Mouse (Mus musculus): Measurements from ENCODE around the gene Nkrf. TPM values are rescaled to one million over a fixed set of nuclear protein-coding genes. Genes with fewer than 3 reads are reported as not detected.

Gene Nkrf
- polyA plus RNA-seq (2012; rRNA removed) (3.4 and 4.5 TPM in 2 replicates), polyA plus RNA-seq (2014; fragmentation: Nextera tagmentation; extraction: Ambion mirVana) (1.7 and 2.1 TPM in 2 replicates)

DNA sequence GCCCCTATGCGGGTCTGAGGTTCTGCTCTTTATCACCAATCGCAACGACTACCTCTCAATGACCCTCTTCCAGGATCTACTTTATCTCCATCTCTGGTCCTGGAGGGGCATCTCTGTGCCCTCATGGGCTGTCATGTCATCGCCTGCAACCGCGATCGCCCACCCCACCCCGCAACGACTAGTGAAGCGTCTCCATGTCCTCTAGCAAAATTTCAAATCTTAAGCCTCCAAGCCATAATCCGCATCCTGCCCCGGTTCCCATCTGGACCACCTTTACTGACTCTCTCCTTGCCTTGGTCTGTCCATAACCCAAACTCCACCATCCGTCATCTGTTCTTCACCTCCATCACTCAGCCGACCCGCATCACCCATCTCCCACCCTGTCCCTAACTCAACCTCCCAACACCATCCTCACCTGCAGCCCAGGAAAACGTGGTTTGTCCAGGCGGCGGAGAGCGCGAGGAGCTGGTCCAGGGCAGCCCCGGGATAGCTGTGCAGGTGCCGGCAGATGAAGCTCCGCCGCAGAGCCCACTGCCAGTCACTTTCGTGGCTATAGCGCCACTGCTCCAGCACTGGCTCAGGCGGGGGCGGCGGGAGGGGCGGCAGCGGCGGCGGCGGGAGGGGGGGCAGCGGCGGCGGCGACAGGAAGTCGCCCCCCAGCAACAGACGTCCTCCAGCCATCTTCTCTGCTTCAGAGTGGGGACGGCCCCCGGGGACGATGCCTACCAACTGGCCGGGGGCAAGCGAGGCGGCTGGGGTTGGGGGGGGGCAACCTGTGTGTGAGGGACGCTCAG lies at the start of gene Nkrf:
TSS of gene Nkrf (minus strand) at position 579 of the 794 bp plus-strand sequence.
- no peaks in the 10 kb centered on the region for H3K27me3 ChIP-seq (ENCODE audit: control insufficient read depth, insufficient read depth, low read length)
- no peak for DNase-seq (ENCODE audit: low spot score)
- no peaks in the 10 kb centered on the region for H3K9me3 ChIP-seq (ENCODE audit: control insufficient read depth, low read length)
- ATAC-seq (ENCODE audit: low FRiP score, low read depth), result peak; percentile 42
- peak within 1 kb of the TSS; percentile 62 for H3K4me2 ChIP-seq (replicated peaks; ENCODE audit: low read depth, low read length, severe bottlenecking)
- H3K4me3 ChIP-seq (replicated peaks; ENCODE audit: low read length), result peak within 1 kb of the TSS; percentile 49
- H3K4me1 ChIP-seq (ENCODE audit: control insufficient read depth, insufficient read depth, low read length), result no peaks in the 10 kb centered on the region
- 0 out of 2 replicates have a peak within 1 kb of the TSS, but pooled peaks have one; percentile 13 for H3K27ac ChIP-seq (replicated peaks; ENCODE audit: low read depth, low read length)
- 19% methylated on average over 32 of the region's 47 CpGs for WGBS
- peak within 1 kb of the TSS; percentile 65 for H3K9ac ChIP-seq (ENCODE audit: low read depth, low read length, severe bottlenecking)
- no peaks in the 10 kb centered on the region for H3K36me3 ChIP-seq (ENCODE audit: control insufficient read depth, insufficient read depth, low read length)
- TF ChIP-seq POLR2A (IDR thresholded peaks at IDR 0.05; ENCODE audit: borderline replicate concordance, extremely low read depth, insufficient read depth, insufficient read length), result no peak

DNA sequence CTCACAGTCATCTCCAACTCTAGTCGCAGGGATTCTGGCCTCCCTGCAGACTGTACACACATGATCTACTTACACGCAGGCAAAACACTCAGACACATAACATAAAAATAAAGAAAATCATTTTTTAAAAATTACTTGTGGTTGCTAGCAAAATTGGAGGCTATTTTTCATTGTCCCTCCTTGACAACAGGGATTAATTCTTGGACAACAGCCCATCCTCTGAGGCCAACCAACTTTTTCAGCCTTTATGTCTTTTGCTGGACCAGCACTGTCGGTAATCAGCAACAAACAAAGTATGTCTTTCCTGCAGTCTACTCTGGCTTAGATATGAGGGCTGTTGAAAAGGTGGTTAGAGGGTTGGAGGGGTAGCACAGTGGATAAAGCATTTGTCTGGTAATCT lies 38.4 kb upstream of the Nkrf start:
- Histone ChIP-seq H3K4me2 (replicated peaks; ENCODE audit: low read depth, low read length, severe bottlenecking) (no peak overlapping the region), H3K4me1 (ENCODE audit: control insufficient read depth, insufficient read depth, low read length) (no peaks in the 10 kb centered on the region), H3K27me3 (ENCODE audit: control insufficient read depth, insufficient read depth, low read length) (no peaks in the 10 kb centered on the region), H3K27ac (replicated peaks; ENCODE audit: low read depth, low read length) (no peak overlapping the region), H3K4me3 (replicated peaks; ENCODE audit: low read length) (no peak overlapping the region), H3K36me3 (ENCODE audit: control insufficient read depth, insufficient read depth, low read length) (peaks cover 11% of the 10 kb centered on the region; the same call in 1 of the 2 replicates), H3K9ac (ENCODE audit: low read depth, low read length, severe bottlenecking) (no peak overlapping the region), H3K9me3 (ENCODE audit: control insufficient read depth, low read length) (no peaks in the 10 kb centered on the region)
- 84% methylated on average over 3 of the region's 3 CpGs for WGBS
- DNase-seq (ENCODE audit: low spot score) (no peak), ATAC-seq (ENCODE audit: low FRiP score, low read depth) (no peak)
- TF ChIP-seq POLR2A (IDR thresholded peaks at IDR 0.05; ENCODE audit: borderline replicate concordance, extremely low read depth, insufficient read depth, insufficient read length), result no peak

DNA sequence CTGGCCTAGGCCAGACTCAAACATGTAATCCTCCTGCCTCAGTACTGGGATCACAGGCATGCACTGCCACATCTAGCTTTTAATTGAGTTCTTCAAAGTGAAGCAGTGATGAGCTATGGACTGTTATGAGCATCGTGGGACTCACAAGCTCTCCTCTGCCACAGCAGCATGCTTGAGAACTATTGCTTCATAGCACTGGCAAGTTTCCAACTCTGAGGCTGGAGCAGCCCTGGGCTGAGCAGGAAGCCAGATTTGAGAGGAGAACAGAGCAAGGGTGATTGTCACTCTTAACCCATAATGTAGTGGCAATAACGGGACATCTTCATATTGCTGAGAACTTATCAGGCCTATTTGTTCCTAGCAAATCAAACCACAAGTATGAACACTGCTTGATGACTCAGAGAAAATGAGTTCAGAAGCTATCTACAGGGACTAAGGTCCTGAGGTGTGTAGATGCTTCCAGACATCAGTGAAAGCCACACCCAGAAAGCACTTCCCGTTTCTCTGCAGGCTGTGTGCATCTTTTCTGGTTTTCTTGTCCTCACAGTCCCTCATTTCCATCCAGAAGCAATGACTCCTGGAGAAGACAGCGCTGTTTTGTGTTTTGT lies 37.2 kb upstream of the Nkrf start:
- no peaks in the 10 kb centered on the region for H3K27me3 ChIP-seq (ENCODE audit: control insufficient read depth, insufficient read depth, low read length)
- 77% methylated on average over 4 of the region's 4 CpGs for WGBS
- ATAC-seq (ENCODE audit: low FRiP score, low read depth) (peak; percentile 44), DNase-seq (ENCODE audit: low spot score) (peak; percentile 62)
- H3K9ac ChIP-seq (ENCODE audit: low read depth, low read length, severe bottlenecking), result no peak overlapping the region
- no peak overlapping the region for H3K4me3 ChIP-seq (replicated peaks; ENCODE audit: low read length)
- H3K36me3 ChIP-seq (ENCODE audit: control insufficient read depth, insufficient read depth, low read length), result peaks cover 11% of the 10 kb centered on the region; the same call in 1 of the 2 replicates
- H3K4me2 ChIP-seq (replicated peaks; ENCODE audit: low read depth, low read length, severe bottlenecking), result no peak overlapping the region
- TF ChIP-seq POLR2A (IDR thresholded peaks at IDR 0.05; ENCODE audit: borderline replicate concordance, extremely low read depth, insufficient read depth, insufficient read length), result no peak
- H3K4me1 ChIP-seq (ENCODE audit: control insufficient read depth, insufficient read depth, low read length), result no peaks in the 10 kb centered on the region
- H3K27ac ChIP-seq (replicated peaks; ENCODE audit: low read depth, low read length), result no peak overlapping the region
- no peaks in the 10 kb centered on the region for H3K9me3 ChIP-seq (ENCODE audit: control insufficient read depth, low read length)

- Histone ChIP-seq H3K4me1 (ENCODE audit: control insufficient read depth, insufficient read depth, low read length) (no peaks in the 10 kb centered on the region), H3K9me3 (ENCODE audit: control insufficient read depth, low read length) (no peaks in the 10 kb centered on the region), H3K4me3 (replicated peaks; ENCODE audit: low read length) (no peak overlapping the region), H3K36me3 (ENCODE audit: control insufficient read depth, insufficient read depth, low read length) (peaks cover 9% of the 10 kb centered on the region), H3K27ac (replicated peaks; ENCODE audit: low read depth, low read length) (no peak overlapping the region), H3K27me3 (ENCODE audit: control insufficient read depth, insufficient read depth, low read length) (no peaks in the 10 kb centered on the region), H3K4me2 (replicated peaks; ENCODE audit: low read depth, low read length, severe bottlenecking) (no peak overlapping the region), H3K9ac (ENCODE audit: low read depth, low read length, severe bottlenecking) (no peak overlapping the region)
- no peak for ATAC-seq (ENCODE audit: low FRiP score, low read depth)
- WGBS, result 55% methylated on average over 7 of the region's 7 CpGs
- no peak for TF ChIP-seq POLR2A (IDR thresholded peaks at IDR 0.05; ENCODE audit: borderline replicate concordance, extremely low read depth, insufficient read depth, insufficient read length)
- no peak for DNase-seq (ENCODE audit: low spot score)
Observed at GRCm38 (mm10) chrX:36935326-36935966, 32.7 kb upstream of the Nkrf start.

GRCm38 (mm10) chrX:36930574-36930973 lies 27.9 kb upstream of the Nkrf start:
- ATAC-seq (ENCODE audit: low FRiP score, low read depth), result no peak
- no peak for DNase-seq (ENCODE audit: low spot score)
- Histone ChIP-seq H3K9me3 (ENCODE audit: control insufficient read depth, low read length) (no peaks in the 10 kb centered on the region), H3K4me3 (replicated peaks; ENCODE audit: low read length) (no peak overlapping the region), H3K36me3 (ENCODE audit: control insufficient read depth, insufficient read depth, low read length) (peaks cover 17% of the 10 kb centered on the region), H3K4me2 (replicated peaks; ENCODE audit: low read depth, low read length, severe bottlenecking) (no peak overlapping the region), H3K27ac (replicated peaks; ENCODE audit: low read depth, low read length) (no peak overlapping the region), H3K9ac (ENCODE audit: low read depth, low read length, severe bottlenecking) (no peak overlapping the region), H3K27me3 (ENCODE audit: control insufficient read depth, insufficient read depth, low read length) (no peaks in the 10 kb centered on the region), H3K4me1 (ENCODE audit: control insufficient read depth, insufficient read depth, low read length) (no peaks in the 10 kb centered on the region)
- 43% methylated on average over 1 of the region's 1 CpGs for WGBS
- no peak for TF ChIP-seq POLR2A (IDR thresholded peaks at IDR 0.05; ENCODE audit: borderline replicate concordance, extremely low read depth, insufficient read depth, insufficient read length)
